Mouse (Mus musculus): ENCODE measurements at regions not wholly inside any gene's neighbourhood (a gene's known extent, or its start where the extent isn't known, plus 50 kb on each side); places are given as distances from the start of the nearest gene placed in this dataset.

- TF ChIP-seq POLR2A (IDR thresholded peaks at IDR 0.05; ENCODE audit: borderline replicate concordance, extremely low read depth, insufficient read depth, insufficient read length, poor library complexity, severe bottlenecking) (no peak), CTCF (IDR thresholded peaks at IDR 0.05; ENCODE audit: borderline replicate concordance, extremely low read depth, insufficient read depth, insufficient read length) (no peak)
These were observed 79.0 kb downstream of the Zbtb18 start for GRCm38 (mm10) chr1:177521110-177521509.

Data from brain, embryonic 14.5 days (tissue).